Mouse (Mus musculus): Measurements from ENCODE around the gene Cdk5r1.
"Not testable (repeated sequence)": the region's sequence is repeated elsewhere in the genome, so short reads cannot be mapped to it uniquely, and the experiment has no call there.

The Cdk5r1 gene

GRCm38 (mm10) chr11:80476222-80477189, at the start of gene Cdk5r1:
Gene Cdk5r1, plus strand, starts transcription at chr11:80477023.
- DNase-seq: peak; percentile 96

GRCm38 (mm10) chr11:80428381-80429008, 48.3 kb upstream of the Cdk5r1 start, which contains the start of gene Psmd11:
Gene Psmd11, plus strand, starts transcription at chr11:80428615.
- DNase-seq: peak; percentile 97

GRCm38 (mm10) chr11:80429009-80429475, 47.8 kb upstream of the Cdk5r1 start:
- DNase-seq: no peak

- DNase-seq: peak; percentile 23
Measured at GRCm38 (mm10) chr11:80429500-80430166, 47.2 kb upstream of the Cdk5r1 start.

- no peak for DNase-seq
Measured at GRCm38 (mm10) chr11:80430366-80430910, 46.4 kb upstream of the Cdk5r1 start.

- no peak for DNase-seq
Measured at GRCm38 (mm10) chr11:80446916-80447315, 29.9 kb upstream of the Cdk5r1 start.

- no peak for DNase-seq
Measured at GRCm38 (mm10) chr11:80449859-80450258, 27.0 kb upstream of the Cdk5r1 start.

GRCm38 (mm10) chr11:80452242-80452641, 24.6 kb upstream of the Cdk5r1 start:
- DNase-seq: no peak

- no peak for DNase-seq
Measured at GRCm38 (mm10) chr11:80453198-80453597, 23.6 kb upstream of the Cdk5r1 start.

GRCm38 (mm10) chr11:80463605-80464130, 13.2 kb upstream of the Cdk5r1 start:
- not testable (repeated sequence) for DNase-seq

- peak; percentile 52 for DNase-seq
Measured at GRCm38 (mm10) chr11:80471836-80472605, 4.8 kb upstream of the Cdk5r1 start.

GRCm38 (mm10) chr11:80474175-80474691, 2.6 kb upstream of the Cdk5r1 start:
- peak; percentile 87 for DNase-seq

GRCm38 (mm10) chr11:80474846-80475245, 2.0 kb upstream of the Cdk5r1 start:
- DNase-seq: peak; percentile 70

- peak; percentile 56 for DNase-seq
Measured at GRCm38 (mm10) chr11:80475544-80475943, 1.3 kb upstream of the Cdk5r1 start.

GRCm38 (mm10) chr11:80477341-80478199, 747 bp downstream of the Cdk5r1 start:
- peak; percentile 76 for DNase-seq

GRCm38 (mm10) chr11:80478694-80479412, 2.0 kb downstream of the Cdk5r1 start:
- DNase-seq: peak; percentile 54

- DNase-seq: peak; percentile 71
Measured at GRCm38 (mm10) chr11:80479425-80479824, 2.6 kb downstream of the Cdk5r1 start.

- peak; percentile 63 for DNase-seq
Measured at GRCm38 (mm10) chr11:80479906-80480866, 3.4 kb downstream of the Cdk5r1 start.

Data from cerebellum, adult 9-11 months (tissue).